Mouse (Mus musculus) forelimb bud, embryonic 11.5 days (tissue): ENCODE measurements around the gene Osgin1.

Experiments
- DNase-seq: peaks from one replicate; pipeline ENCODE4 v3.0.0-alpha.2; 2012; ENCODE audit warnings: low read depth, low spot score

Gene Osgin1

DNA sequence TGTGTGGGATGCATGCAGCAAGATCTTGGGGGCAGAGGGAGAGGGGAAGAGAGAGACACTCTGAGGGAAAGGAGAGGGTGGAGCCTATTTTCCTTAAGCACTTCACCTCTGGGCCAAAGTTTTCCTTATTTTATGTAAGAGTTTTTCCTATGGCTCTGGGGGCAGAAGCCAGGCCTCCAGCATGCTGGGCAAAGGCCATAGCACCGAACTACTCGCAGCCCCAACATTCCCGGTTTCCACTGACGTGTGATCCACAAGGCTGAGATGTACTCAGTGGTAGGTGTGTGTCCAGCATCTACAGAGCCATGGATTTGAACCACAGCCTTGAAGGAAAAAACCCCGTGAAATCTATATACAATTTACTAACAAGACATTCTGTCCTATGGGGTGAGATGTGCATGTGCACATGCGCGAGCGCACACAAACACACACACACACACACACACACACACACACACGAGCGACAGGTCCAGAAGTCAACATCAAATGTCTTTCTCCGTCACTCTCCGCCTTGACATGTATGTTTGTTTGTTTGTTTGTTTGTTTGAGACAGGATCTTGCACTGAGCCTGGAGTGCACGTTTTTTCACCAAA is at the start of gene Osgin1:
Gene Osgin1, plus strand, starts transcription at position 543 of the 593 bp plus-strand sequence.
- no peak for DNase-seq

DNA sequence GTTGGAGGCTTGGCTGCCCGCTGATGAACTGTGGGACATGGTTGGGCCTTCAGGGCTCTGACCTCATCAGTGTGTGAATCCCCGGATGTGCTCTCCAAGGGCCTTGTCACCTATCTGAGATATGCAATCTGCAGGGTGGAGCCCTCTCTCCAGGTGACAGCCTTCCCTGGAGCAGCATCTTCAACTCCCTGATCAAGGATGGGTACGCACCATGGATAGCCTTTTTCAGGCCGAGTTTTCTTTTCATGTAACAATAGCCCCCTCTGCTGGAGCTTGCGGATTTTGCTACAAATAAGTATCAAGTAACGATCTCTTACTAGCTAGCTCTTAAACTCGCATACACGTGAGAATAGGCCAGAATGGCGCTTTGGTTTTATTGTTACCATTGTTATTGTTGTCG is 49.4 kb upstream of the Osgin1 start:
- DNase-seq = peak; percentile 69

DNA sequence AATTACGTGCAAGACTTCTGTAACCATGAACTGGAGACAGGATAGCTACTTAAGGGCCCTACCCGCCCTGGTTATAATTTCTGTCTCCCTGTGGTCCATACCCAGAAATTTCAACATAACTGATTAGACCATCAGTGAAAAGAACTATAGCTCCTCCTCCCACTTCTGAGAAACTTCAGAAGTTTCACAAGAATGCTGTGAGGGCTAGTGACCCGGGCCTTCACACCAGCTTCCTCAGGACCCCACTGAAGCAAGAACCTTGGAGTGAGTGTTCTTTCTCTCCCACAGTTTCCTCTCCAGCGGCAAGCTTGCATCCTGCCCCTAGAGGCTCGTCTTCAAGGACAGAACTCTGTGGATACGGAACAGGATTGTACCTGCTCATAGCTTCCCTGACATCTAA is 48.1 kb upstream of the Osgin1 start:
- no peak for DNase-seq

DNA sequence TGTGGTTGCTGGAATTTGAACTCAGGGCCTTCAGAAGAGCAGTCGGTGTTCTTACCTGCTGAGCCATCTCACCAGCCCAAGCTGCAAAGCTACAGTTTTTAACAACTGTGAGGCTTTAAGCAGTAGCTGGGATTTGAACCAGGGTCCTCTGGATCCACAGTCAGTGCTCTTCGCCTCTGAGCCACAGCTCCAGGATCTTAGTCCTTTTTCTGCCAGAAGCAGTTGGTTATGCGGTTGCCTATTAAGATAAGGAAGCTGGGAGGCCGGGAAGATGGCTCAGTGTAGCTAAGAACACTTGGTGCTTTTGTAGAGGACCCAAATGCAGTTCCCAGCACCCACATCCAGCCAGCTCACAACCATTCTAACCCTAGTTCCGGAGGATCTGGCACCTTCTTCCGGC is 46.9 kb upstream of the Osgin1 start:
- no peak for DNase-seq

DNA sequence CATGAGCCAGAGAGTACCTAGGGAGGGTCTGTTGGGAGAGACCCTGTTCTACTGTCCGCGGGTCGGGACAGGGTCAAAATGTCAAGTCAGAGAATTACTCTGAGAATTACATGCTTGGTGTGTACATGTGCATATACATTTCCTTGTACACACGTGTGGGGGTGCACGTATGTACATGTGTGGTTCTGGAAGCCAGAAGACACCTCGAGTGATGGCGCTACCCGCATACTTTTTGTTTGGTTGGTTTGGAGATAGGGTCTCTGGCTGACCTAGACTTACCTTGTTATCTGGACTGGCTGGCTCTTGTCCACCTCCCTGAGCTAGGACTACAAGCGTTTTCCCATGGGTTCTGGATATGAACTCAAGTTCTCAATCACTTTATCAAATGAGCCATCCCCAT is 39.8 kb upstream of the Osgin1 start:
- no peak for DNase-seq

DNA sequence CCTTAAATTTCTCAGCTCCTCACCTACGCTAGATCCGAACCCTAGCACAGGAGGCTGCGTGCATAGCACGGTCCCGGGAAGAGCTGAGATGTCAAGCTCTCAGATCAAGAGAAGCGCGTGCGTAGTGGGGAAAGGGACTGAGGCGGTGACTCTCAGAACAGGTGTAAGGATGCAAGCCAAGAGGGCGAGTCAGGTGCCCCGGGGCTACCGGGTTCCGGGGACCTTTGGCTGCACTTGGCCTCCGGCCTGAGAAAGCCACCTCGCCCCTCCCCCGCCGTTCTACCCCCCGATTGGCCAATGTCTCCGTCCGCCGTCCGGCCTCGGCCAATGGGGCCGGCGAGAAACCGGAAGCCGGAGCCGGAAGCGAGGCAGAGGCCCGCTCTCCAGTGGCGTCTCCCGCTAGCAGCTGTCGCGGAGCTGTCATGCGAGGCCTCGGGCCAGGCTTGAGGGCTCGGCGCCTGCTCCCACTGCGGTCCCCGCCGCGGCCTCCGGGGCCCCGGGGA is 39.3 kb upstream of the Osgin1 start, which contains the start of gene Mlycd:
Gene Mlycd, plus strand, starts transcription at position 355 of the 503 bp plus-strand sequence.
- peak; percentile 84 for DNase-seq

DNA sequence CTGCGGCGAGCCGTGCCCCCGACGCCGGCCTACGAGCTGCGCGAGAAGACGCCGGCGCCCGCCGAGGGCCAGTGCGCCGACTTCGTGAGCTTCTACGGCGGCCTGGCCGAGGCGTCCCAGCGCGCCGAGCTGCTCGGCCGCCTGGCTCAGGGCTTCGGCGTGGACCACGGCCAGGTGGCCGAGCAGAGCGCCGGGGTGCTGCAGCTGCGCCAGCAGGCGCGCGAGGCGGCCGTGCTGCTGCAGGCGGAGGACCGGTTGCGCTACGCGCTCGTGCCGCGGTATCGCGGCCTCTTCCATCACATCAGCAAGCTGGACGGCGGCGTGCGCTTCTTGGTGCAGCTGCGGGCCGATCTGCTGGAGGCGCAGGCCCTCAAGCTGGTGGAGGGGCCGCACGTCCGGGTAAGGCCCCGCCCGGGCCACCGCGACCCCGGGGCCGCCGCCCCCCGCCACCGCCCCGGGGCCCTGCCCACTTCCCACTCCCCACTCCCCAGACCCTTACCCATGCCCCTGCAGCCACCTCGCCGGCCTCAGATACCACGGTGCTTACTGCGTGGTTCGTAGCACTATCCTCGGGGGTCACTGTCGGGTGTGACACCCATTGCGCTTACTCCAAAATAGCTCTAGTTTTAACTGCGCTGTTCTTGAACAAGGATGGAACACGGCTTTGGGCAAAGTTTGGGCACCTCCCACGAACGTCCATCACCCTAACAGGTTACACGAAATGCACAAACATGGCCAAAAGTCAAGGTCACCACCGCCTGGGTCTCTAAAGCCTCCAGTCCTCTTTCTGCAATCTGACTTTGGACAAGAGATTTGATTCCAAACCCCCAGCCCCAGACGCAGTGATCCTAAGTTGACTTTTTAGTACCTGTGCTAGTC is 38.6 kb upstream of the Osgin1 start:
- peak; percentile 41 for DNase-seq

DNA sequence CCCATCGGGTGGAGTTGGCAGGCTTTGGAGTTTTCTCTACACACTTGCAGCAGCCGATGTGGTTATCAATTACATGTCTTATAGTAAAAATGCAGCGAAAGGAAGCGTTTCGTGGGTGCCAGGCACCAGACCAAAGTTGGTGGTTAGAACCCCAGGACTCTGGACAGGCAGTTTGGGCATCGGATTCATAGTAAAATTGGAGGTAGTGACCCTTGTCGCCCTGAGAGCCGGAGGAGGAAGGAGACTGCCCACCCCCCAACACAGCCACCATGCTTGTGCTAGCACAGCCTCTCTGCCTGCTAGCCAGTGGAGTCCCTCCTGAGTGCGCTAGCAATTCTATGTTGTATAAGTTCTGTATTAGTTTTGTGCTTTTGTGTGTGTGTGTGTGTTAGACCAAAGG is 35.4 kb upstream of the Osgin1 start:
- DNase-seq = no peak

DNA sequence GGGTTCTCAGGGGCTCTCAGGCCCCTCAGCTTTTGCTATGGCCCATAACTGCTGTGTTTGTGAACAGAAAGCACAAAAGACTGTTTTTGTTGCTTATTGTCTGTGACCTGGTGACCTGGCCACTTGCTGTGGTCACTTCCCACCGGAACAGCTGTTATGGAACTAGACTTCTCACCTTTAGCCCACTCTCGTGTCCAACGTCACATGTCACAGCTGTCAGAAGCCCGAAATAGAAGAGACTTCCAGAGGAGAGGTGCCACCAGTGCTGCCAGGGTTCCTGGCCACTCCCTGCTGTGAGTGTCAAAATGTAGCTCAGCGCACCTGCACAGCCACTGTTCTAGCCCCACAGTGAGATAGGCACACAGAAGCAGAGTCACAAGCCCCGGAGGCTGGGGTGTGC is 34.7 kb upstream of the Osgin1 start:
- DNase-seq = no peak

DNA sequence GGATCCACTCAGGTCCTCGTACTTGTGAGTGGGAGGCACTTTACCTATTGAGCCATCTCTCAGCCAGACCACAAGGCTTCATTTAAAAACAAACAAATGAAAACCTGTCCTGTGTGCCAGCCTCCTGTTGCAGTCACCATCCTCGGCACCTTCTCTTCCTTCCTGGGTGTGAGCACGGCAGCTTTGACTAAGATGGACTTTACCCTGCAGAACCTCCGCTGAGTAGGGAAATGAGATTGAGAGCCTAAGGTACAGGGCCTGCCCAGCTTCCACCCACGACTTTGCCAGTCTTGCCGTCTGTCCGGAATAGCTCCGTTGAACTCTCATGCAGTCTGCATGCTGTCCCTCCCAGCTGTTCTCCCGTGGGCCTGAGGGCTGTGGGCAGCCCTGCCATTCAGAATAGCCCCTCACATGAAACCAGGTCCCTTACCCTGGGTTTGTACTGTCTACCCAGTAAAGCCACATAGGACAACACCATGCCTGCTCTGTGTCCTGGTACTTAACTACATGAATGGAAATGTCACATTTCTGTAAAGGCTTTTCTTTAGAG is 33.7 kb upstream of the Osgin1 start:
- no peak for DNase-seq

DNA sequence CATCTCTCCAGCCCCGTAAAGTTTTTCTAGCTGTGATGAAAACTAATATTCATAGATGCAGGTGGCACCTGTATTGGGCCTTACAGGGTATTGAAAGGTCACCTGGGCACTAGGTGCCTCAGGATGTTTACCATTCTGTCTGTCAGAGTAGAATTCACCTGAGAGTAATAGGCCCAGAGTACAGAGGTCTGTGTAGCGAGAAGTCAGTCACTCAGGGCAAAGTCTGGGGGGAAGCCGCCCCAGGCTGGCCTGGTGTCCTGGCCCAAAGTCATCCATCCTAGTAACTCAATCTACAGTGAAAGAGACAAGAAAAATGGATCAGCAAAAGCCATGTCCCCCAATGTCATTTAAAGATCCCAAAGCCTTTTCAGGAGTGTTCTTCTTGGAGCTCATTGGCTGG is 33.0 kb upstream of the Osgin1 start:
- DNase-seq = no peak

DNA sequence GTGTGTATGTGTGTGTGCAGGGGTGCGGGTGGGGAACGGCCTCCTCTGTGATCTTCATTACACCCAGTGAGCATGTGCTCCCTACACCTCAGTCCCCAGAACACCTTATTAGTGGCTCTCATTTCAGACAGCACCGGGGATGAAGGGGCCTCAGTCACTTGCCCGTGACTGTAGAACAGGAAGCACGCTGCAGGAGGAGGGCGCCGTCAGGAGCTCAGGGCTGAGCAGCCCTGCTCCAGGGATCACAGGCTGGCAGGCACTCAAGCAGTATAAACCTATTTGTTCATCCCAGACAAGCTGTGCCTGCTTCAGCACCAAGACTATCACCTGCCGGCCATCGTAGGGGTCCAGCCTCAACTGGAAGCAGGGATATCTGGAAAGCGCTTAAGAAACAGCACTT is 30.0 kb upstream of the Osgin1 start:
- no peak for DNase-seq

DNA sequence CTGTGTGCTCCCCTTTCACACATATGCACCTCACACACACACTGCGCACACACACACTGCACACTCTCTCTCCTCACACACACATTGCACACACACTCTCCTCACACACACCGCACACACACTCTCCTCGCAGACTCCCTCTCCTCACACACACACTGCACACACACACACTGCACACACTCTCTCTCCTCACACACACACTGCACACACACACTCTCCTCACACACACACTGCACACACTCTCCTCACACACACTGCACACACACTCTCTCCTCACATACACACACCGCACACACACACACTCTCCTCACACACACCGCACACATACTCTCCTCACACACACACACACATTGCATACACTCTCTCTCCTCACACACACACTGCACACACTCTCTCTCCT is 29.3 kb upstream of the Osgin1 start:
- DNase-seq = no peak

DNA sequence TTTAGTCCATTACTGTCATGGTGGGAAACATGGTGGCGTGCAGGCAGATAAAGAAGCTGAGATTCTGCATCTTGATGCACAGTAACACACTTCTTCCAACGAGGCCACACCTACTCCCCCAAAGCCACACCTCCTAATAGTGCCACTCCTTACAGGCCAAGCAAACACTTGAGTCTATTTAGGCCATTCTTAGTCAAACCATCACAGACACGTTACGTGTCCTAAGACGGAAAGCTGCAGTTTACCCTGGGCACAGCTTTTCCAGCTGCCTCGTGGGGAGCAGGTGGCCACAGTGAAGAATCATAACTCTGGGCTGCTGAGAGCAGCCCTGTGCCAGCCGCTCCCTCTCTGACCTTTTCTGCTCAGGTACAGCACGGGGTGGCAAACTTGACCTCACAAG is 25.6 kb upstream of the Osgin1 start:
- DNase-seq = no peak

DNA sequence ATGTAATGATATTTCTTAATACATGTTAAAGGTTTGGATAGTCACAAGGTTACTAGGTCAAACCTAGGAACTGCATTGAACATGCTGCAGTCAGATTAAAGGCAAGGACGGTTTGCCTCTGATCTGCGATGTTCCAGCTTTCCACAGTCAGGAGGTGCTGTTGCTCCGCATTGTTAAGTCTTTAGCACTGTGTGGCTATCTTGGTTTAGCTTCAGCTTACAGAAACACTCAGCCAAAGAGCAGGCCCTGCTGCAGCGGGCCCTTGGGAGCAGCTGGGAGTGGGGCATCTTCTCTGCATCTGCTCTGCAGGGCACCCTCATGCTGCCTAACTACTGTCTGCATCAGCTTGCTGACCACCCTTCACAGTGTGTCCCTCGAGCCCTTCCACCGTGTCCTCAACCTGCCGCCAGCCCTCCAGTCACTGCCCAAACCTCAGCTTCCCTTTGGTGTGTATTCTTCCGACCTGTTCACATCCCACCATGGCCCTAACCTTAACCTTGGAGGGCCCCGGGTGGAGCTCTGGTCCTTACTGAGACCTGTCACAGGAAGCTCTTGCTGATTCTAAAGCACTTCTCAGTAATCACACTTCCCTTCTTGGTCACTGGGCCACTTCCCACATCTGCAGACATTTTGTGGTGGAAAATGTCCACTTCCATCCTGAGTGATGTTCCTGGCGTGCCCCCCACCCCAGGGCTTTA is 21.7 kb upstream of the Osgin1 start:
- no peak for DNase-seq

DNA sequence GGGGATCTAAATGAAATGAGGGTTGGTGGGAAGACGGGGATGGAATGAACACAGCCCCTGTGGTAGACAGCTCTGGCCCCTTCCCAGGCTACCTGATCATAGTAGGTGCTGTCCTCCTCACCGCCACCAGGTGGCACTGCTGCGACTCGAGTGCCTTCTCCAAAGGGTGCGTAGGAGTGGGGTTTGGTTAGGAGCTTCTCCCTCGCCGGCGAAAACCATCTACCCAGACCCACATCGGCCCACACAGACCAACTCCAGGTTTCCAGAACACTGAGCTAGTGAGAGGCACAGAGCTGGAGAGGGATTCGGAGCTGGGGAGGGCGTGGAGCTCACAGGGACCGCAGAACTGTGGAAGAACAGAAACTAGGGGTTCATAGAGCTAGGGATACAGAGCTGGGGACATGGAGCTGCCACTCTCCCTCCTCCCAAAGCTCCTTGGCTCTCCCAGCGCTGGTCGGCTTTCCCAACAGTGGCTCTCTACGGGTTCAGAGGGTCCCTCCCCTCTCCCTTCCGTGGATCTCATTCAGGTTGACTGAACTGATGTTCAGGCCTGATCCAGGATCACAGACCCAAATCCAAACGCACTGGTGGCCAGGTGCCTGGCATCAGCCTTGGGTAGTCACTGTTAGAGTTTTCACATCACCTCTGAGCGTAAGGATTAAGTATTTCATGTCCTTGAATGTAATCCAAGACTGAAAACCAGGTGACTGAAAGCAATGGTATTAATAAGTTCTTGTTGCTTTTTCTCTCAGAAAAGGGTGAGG is 21.0 kb upstream of the Osgin1 start:
- peak; percentile 79 for DNase-seq

DNA sequence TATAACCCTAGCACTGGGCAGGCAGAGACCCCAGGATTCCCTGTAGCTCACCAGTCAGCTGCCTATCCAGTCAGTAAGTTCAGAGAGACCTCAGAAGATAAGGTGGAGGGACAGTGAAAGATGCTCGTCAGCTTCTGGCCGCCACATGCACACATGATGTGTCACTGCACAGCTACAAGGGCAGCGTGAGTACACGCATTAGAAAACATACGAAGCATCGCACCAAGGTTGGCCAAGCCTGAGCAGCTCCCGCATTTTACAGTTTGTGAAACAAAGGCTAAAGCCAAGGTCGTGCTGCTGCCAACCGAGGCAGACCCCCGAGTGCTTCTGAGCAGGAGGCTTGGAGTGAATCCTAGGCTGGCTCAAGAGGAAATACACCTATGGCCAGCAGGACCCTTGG is 20.3 kb upstream of the Osgin1 start:
- DNase-seq = no peak

DNA sequence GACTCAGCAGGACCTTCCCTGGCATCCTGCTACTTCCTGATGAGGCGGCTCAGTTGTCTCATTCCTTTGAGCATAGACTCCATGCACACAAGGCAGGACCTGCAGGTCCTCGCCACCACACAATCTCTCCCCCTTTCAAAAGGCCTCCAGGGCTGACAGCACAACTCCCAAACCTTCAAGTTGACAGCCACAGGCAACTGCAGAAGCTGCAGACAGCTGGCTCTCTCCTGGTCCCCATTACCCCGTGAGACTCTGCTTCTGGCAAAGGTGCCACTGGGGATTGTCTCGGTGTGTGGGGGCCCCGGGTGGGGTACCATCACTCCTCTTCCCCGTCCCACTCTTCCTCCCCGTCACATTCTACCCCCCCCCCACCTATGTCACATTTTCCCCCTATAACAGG is 13.6 kb upstream of the Osgin1 start:
- DNase-seq = no peak

DNA sequence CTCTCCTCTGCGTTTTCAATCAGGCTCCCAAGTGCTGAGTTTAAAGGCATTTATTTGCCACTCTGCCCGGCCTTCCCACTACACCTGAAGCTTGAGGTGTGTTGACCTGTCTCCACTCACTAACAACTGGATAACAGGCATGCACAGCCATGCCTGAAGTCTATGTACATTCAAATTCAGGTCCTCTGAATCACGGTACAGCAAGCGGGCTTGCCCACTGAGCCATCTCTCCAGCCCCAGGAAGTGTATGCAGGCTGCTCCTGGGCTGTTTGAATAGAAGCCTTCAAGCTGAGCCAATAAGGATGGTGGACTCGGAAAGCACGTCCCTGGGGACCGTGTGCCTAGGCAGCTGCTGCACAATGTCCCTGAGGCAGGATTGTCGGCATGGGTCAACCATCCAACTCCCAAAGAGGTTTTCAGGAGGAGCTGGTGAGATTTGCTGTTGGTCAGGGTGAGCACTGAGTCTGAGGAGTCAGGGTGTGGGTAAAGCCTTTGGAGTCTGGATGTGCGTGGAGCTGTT is 12.3 kb upstream of the Osgin1 start:
- DNase-seq = no peak

DNA sequence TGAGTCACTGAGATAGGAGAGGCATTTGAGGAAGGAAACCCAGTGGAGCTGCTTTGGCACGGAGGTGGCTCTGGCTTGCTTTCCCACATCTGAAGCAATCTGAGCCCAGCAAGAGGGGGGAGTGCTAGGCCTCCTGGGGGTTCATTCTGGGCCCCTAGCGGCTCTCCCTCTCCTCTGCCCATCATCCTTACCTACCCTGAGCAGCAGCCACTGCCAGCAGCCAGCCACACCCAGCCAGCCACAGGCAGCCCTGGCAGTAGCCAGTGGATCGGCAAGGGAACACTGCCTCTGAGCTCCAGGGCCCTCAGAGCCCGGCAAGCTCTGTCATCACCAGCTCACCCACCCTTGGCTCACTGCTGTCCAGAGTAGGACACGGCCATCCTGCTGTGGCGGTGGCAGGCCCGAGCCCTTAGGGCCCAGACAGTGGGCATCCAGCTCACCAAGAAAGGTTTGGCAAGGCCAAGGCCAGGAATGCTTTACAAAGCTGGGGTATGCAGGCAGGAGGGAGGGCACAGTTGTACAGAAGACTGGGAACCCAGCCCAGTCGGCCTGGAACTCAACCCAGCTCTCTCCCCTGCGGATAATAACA is 11.7 kb upstream of the Osgin1 start:
- no peak for DNase-seq

DNA sequence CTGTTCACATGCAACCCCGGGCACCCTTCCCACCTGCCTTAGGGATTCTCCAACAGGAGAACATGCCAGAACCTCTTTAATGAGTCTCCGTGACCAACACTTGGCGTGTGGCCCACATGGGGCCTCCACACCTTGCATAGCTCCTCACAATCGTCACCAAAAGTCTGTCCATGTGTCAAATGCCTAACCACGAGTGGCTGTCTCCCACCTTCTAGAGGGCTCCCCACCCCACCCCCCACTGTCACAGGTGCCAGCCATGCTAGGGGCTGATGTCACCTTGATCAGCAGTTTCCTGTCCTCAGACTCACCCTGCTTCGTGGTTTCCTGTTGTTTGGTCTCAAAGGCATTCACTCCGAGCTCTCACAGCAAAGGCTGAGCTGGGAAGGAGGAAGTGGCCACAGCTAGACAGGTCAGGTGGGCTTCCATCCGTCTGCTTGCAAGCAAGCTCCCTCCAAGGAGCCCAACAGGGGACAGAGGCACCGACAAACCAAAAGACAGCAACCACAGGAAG is 10.2 kb upstream of the Osgin1 start:
- no peak for DNase-seq
